11 mouse cellular contexts compared by ENCODE assay signal in the genomic region with DNA sequence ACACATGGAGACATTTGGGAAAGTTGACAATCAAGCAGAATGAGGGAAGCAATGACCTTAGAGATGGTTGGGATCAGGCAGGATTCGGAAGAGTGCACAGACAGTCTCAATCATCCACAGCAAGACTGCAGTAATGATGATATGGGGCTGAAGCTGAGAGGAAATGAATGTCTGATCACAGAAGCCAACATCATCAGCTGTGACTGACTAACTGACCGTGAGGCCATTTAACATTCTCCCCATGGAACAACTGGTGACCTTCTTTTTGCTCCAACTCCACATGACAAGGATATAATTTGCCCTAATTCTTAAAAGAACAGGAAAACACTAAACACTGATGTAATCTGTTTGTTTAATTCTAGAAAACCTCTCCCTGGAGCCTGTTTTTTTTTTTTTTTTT.
"Had no signal": no experiment of that assay in that cellular context is flagged by ENCODE, and none has a peak within 500 bp of the region (broad histone marks: within the 10 kb centered on the region; RNA-seq: fewer than 3 reads in every experiment).

No protein-coding gene starts in this region.

- H3K4me3 ChIP-seq: kidney, embryonic 15.5 days; left cerebral cortex, adult 2 months; limb, embryonic 10.5 days; liver, embryonic 13.5 days; midbrain, embryonic 13.5 days had no signal

- DNase-seq: kidney, adult 2 months; kidney, postnatal 14 days; liver, embryonic 13.5 days; liver, postnatal 0 days; right cerebral cortex, postnatal 14 days; thymus, postnatal 36 days had no signal

- ATAC-seq: liver, postnatal 0 days; midbrain, embryonic 13.5 days had no signal

- H3K4me2 ChIP-seq: kidney, embryonic 15.5 days; liver, embryonic 13.5 days; midbrain, embryonic 13.5 days had no signal

- H3K27ac ChIP-seq: kidney, embryonic 15.5 days; left cerebral cortex, adult 2 months; limb, embryonic 10.5 days; liver, embryonic 13.5 days; macrophage; midbrain, embryonic 13.5 days had no signal

- H3K27me3 ChIP-seq: kidney, embryonic 15.5 days; liver, embryonic 13.5 days; midbrain, embryonic 13.5 days had no signal

- H3K4me1 ChIP-seq: kidney, embryonic 15.5 days; limb, embryonic 10.5 days; midbrain, embryonic 13.5 days had no signal

- H3K9ac ChIP-seq: kidney, embryonic 15.5 days; liver, embryonic 13.5 days; liver, postnatal 0 days; midbrain, embryonic 13.5 days had no signal

- H3K9me3 ChIP-seq: kidney, embryonic 15.5 days; limb, embryonic 10.5 days; liver, embryonic 13.5 days; midbrain, embryonic 13.5 days had no signal

- H3K36me3 ChIP-seq: kidney, embryonic 15.5 days; limb, embryonic 10.5 days; liver, embryonic 13.5 days; midbrain, embryonic 13.5 days had no signal
